In the genomic region with DNA sequence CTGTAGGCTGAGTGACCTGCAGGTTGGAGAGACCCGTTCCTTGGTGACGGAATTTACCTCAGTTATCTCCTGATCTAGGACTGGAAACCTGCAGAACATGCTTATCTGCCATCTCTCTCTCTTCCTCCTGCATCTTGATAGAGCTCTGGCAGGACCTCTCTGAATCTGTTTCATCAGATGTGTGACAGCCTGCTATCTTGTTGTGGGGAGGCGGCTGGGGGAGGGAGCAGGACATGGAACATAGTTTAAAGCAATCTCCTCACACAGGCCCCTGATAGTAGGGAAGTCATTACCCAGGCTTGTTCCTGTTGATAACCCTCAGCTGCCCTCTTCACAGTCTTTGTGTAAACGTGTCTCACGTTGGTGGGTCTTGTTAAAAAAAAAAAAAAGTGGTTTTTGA, we compare ENCODE assay signal across 14 mouse cellular contexts. TPM values are rescaled to one million over a fixed set of nuclear protein-coding genes. Genes with fewer than 3 reads are reported as not detected.
DNase-seq lines count a peak whose midpoint lies in the region; ATAC-seq and TF ChIP-seq lines count a peak whose summit lies in the region.
"Had no signal": no experiment of that assay in that cellular context is flagged by ENCODE, and none has a peak within 500 bp of the region (broad histone marks: within the 10 kb centered on the region; RNA-seq: fewer than 3 reads in every experiment).

No protein-coding gene starts in this region.

- no peak overlapping the region for H3K4me3 ChIP-seq in heart, embryonic 12.5 days
- H3K4me3 ChIP-seq in cerebellum, adult 2 months (replicated peaks; ENCODE audit: insufficient read depth, low read depth, low read length) = no peak overlapping the region
- H3K4me3 ChIP-seq in forebrain, embryonic 16.5 days (replicated peaks; ENCODE audit: low read length) = no peak overlapping the region
- H3K4me3 ChIP-seq: limb, embryonic 12.5 days; stomach, embryonic 15.5 days had no signal

- H3K4me1 ChIP-seq in heart, embryonic 12.5 days (replicated peaks) = peaks cover 13% of the 10 kb centered on the region
- H3K4me1 ChIP-seq in cerebellum, adult 2 months (ENCODE audit: control insufficient read depth, insufficient read depth, low read length) = no peaks in the 10 kb centered on the region; the same call in 1 of the 2 replicates
- no peaks in the 10 kb centered on the region for H3K4me1 ChIP-seq in forebrain, embryonic 16.5 days (replicated peaks; ENCODE audit: control insufficient read depth, insufficient read depth, low read length)
- H3K4me1 ChIP-seq: limb, embryonic 12.5 days; stomach, embryonic 15.5 days had no signal

- H3K9ac ChIP-seq in heart, embryonic 12.5 days = no peak overlapping the region
- no peak overlapping the region for H3K9ac ChIP-seq in forebrain, embryonic 16.5 days (replicated peaks; ENCODE audit: low read depth, low read length)
- H3K9ac ChIP-seq: limb, embryonic 12.5 days; stomach, embryonic 15.5 days had no signal

- no peaks in the 10 kb centered on the region for H3K36me3 ChIP-seq in heart, embryonic 12.5 days
- H3K36me3 ChIP-seq in forebrain, embryonic 16.5 days (ENCODE audit: control insufficient read depth, insufficient read depth) = no peaks in the 10 kb centered on the region
- H3K36me3 ChIP-seq: limb, embryonic 12.5 days; stomach, embryonic 15.5 days had no signal

- no peak overlapping the region for H3K4me2 ChIP-seq in heart, embryonic 12.5 days
- H3K4me2 ChIP-seq in forebrain, embryonic 16.5 days (ENCODE audit: low read length) = no peak overlapping the region
- H3K4me2 ChIP-seq: limb, embryonic 12.5 days; stomach, embryonic 15.5 days had no signal

- peak overlapping the region; percentile 5; the same call in 1 of the 2 replicates for H3K27ac ChIP-seq in heart, embryonic 12.5 days (ENCODE audit: poor library complexity, severe bottlenecking)
- no peak overlapping the region for H3K27ac ChIP-seq in cerebellum, adult 2 months (ENCODE audit: insufficient read depth, low read length)
- H3K27ac ChIP-seq in forebrain, embryonic 16.5 days (ENCODE audit: low read length) = no peak overlapping the region
- H3K27ac ChIP-seq: limb, embryonic 12.5 days; stomach, embryonic 15.5 days had no signal

- TF ChIP-seq POLR2A in cerebellum, adult 2 months (IDR thresholded peaks at IDR 0.05; ENCODE audit: borderline replicate concordance, insufficient read depth, low read length) = no peak

- H3K9me3 ChIP-seq in heart, embryonic 12.5 days (replicated peaks) = no peaks in the 10 kb centered on the region
- H3K9me3 ChIP-seq in forebrain, embryonic 16.5 days (ENCODE audit: control insufficient read depth, low read length) = no peaks in the 10 kb centered on the region
- H3K9me3 ChIP-seq: limb, embryonic 12.5 days; stomach, embryonic 15.5 days had no signal

- ATAC-seq in heart, embryonic 12.5 days (ENCODE audit: insufficient number of reproducible peaks, low FRiP score) = peak; percentile 68; the same call in 1 of the 2 replicates
- peak; percentile 54 for ATAC-seq in megakaryocyte-erythroid progenitor cell, adult 5-6 weeks (replicated peaks; ENCODE audit: low FRiP score, low TSS enrichment, poor library complexity, severe bottlenecking)
- ATAC-seq in forebrain, embryonic 16.5 days = no peak
- no peak for ATAC-seq in CD4-positive, CD25-positive, alpha-beta regulatory T cell, adult 4 months
- ATAC-seq: intestine, postnatal 0 days; Patski had no signal

- 9% methylated on average over 5 of the region's 5 CpGs for WGBS in heart, embryonic 12.5 days
- 63% methylated on average over 5 of the region's 5 CpGs for WGBS in cerebellum, adult 2 months
- WGBS in forebrain, embryonic 16.5 days = 46% methylated on average over 5 of the region's 5 CpGs

- no peaks in the 10 kb centered on the region for H3K27me3 ChIP-seq in heart, embryonic 12.5 days (replicated peaks)
- no peaks in the 10 kb centered on the region for H3K27me3 ChIP-seq in cerebellum, adult 2 months (ENCODE audit: control insufficient read depth, insufficient read depth, low read length)
- no peaks in the 10 kb centered on the region for H3K27me3 ChIP-seq in forebrain, embryonic 16.5 days (replicated peaks; ENCODE audit: control insufficient read depth, insufficient read depth, low read length)
- H3K27me3 ChIP-seq: limb, embryonic 12.5 days; Patski; stomach, embryonic 15.5 days had no signal

- TF ChIP-seq CTCF in cerebellum, adult 2 months (IDR thresholded peaks at IDR 0.05; ENCODE audit: borderline replicate concordance, insufficient read depth, low read depth, low read length) = no peak

- DNase-seq in heart, adult 18-20 months = no peak
- DNase-seq in CD4-positive helper T cell, adult 2 months (ENCODE audit: low read depth, low spot score) = peak; percentile 68
- DNase-seq in layer of hippocampus, adult 8-10 months (ENCODE audit: low spot score in 2 of 2) = peak; percentile 34 to 47
- no peak for DNase-seq in cerebellum, adult 2 months
- DNase-seq: B cell, adult 2 months; right cerebral cortex, postnatal 25 days had no signal

RNA-seq across cellular contexts. Expression of a gene that starts 5.3 kb away (rescaled TPM):
- polyA plus RNA-seq in heart, embryonic 12.5 days (2016; fragmentation: Nextera tagmentation; extraction: Ambion mirVana) = 53.0 and 53.9 TPM in 2 replicates
- 10 to 100 TPM; 50.8 to 83.3 TPM for total RNA-seq in heart, adult 18-20 months (2021)
- total RNA-seq in layer of hippocampus, adult 8-10 months (2022) = 100 to 1,000 TPM; 195 to 259 (median 219) TPM
- total RNA-seq in megakaryocyte-erythroid progenitor cell, adult 5-6 weeks (2014; fragmentation: Nextera tagmentation) = 55.8 and 78.3 TPM in 2 replicates
- total RNA-seq in megakaryocyte-erythroid progenitor cell, adult 5-6 weeks (2017) = 39.1 and 45.0 TPM in 2 replicates
- 48.2 and 50.8 TPM in 2 replicates for polyA plus RNA-seq in cerebellum, adult 2 months (2012; rRNA removed)
- polyA plus RNA-seq in forebrain, embryonic 16.5 days (2015; fragmentation: Nextera tagmentation; extraction: Ambion mirVana) = 62.0 and 68.8 TPM in 2 replicates
- polyA plus RNA-seq in CD4-positive, CD25-positive, alpha-beta regulatory T cell, adult 4 months (2017; shearing (Covaris generic)) = 10 to 100 TPM; 17.4 to 18.3 TPM

RNA-seq across cellular contexts. Expression of a gene that starts 20.8 kb away (rescaled TPM):
- polyA plus RNA-seq in heart, embryonic 12.5 days (2016; fragmentation: Nextera tagmentation; extraction: Ambion mirVana) = 14.0 and 16.5 TPM in 2 replicates
- 1 to 10 TPM; 6.1 to 6.6 TPM for total RNA-seq in heart, adult 18-20 months (2021)
- total RNA-seq in layer of hippocampus, adult 8-10 months (2022) = 10 to 100 TPM in 2 of 4 experiments, 1 to 10 TPM in 2; 9.6 to 17.5 (median 11.0) TPM
- total RNA-seq in megakaryocyte-erythroid progenitor cell, adult 5-6 weeks (2014; fragmentation: Nextera tagmentation) = 14.9 and 27.5 TPM in 2 replicates
- 3.8 and 8.7 TPM in 2 replicates for total RNA-seq in megakaryocyte-erythroid progenitor cell, adult 5-6 weeks (2017)
- 10.8 and 11.8 TPM in 2 replicates for polyA plus RNA-seq in cerebellum, adult 2 months (2012; rRNA removed)
- 14.1 and 15.1 TPM in 2 replicates for polyA plus RNA-seq in forebrain, embryonic 16.5 days (2015; fragmentation: Nextera tagmentation; extraction: Ambion mirVana)
- 10 to 100 TPM; 24.3 to 28.4 TPM for polyA plus RNA-seq in CD4-positive, CD25-positive, alpha-beta regulatory T cell, adult 4 months (2017; shearing (Covaris generic))

RNA-seq across cellular contexts. Expression of a gene that starts 45.1 kb away (rescaled TPM):
- polyA plus RNA-seq in heart, embryonic 12.5 days (2016; fragmentation: Nextera tagmentation; extraction: Ambion mirVana) = 82.4 and 84.2 TPM in 2 replicates
- 100 to 1,000 TPM; 121 to 131 TPM for total RNA-seq in heart, adult 18-20 months (2021)
- total RNA-seq in layer of hippocampus, adult 8-10 months (2022) = 100 to 1,000 TPM; 148 to 190 (median 168) TPM
- 114 and 126 TPM in 2 replicates for total RNA-seq in megakaryocyte-erythroid progenitor cell, adult 5-6 weeks (2014; fragmentation: Nextera tagmentation)
- total RNA-seq in megakaryocyte-erythroid progenitor cell, adult 5-6 weeks (2017) = 598 and 714 TPM in 2 replicates
- 86.9 and 87.9 TPM in 2 replicates for polyA plus RNA-seq in cerebellum, adult 2 months (2012; rRNA removed)
- 52.6 and 55.2 TPM in 2 replicates for polyA plus RNA-seq in forebrain, embryonic 16.5 days (2015; fragmentation: Nextera tagmentation; extraction: Ambion mirVana)
- polyA plus RNA-seq in CD4-positive, CD25-positive, alpha-beta regulatory T cell, adult 4 months (2017; shearing (Covaris generic)) = 10 to 100 TPM; 21.1 to 37.6 TPM

Comparison
In these comparisons a context has a peak if more than half of its experiments do, and no peak if none do; other contexts are left out.
1. ATAC-seq: peak in heart, embryonic 12.5 days (single experiment) and megakaryocyte-erythroid progenitor cell, adult 5-6 weeks (single experiment); none in forebrain, embryonic 16.5 days (single experiment) and CD4-positive, CD25-positive, alpha-beta regulatory T cell, adult 4 months (single experiment).
2. DNase-seq: peak in CD4-positive helper T cell, adult 2 months (single experiment) and layer of hippocampus, adult 8-10 months (2 of 2); none in heart, adult 18-20 months (0 of 2) and cerebellum, adult 2 months (0 of 2).